In genomic region chr12:36039541-36040084, GRCm38 (mm10) we compare ENCODE assay signal across 10 mouse cellular contexts. TPM values are rescaled to one million over a fixed set of nuclear protein-coding genes. Genes with fewer than 3 reads are reported as not detected.
DNase-seq lines count a peak whose midpoint lies in the region; ATAC-seq and TF ChIP-seq lines count a peak whose summit lies in the region.
"Had no signal": no experiment of that assay in that cellular context is flagged by ENCODE, and none has a peak within 500 bp of the region (broad histone marks: within the 10 kb centered on the region; RNA-seq: fewer than 3 reads in every experiment).

No protein-coding gene starts in this region.

- no peaks in the 10 kb centered on the region for H3K4me1 ChIP-seq in G1E (ENCODE audit: insufficient read depth, low read depth, low read length)

- peaks cover 11% of the 10 kb centered on the region for H3K9me3 ChIP-seq in G1E (replicated peaks)

- peak; percentile 58; the same call in 1 of the 2 replicates for ATAC-seq in G1E (ENCODE audit: extremely low read depth, insufficient number of reproducible peaks, low FRiP score, poor library complexity, severe bottlenecking)
- ATAC-seq in hematopoietic stem cell, adult 5-6 weeks (replicated peaks in 1 of 2; ENCODE audit: insufficient read depth in 1 of 2, low FRiP score in 2 of 2, low TSS enrichment in 1 of 2, low read depth in 1 of 2, poor library complexity in 2 of 2, severe bottlenecking in 2 of 2): peak; percentile 65 to 66
- ATAC-seq in megakaryocyte progenitor cell, adult 5-6 weeks (replicated peaks; ENCODE audit: poor library complexity): peak; percentile 57
- ATAC-seq: Patski had no signal

- no peaks in the 10 kb centered on the region for H3K36me3 ChIP-seq in G1E (replicated peaks)

- no peak overlapping the region for H3K4me3 ChIP-seq in G1E (ENCODE audit: low read depth, low read length)

- peak; percentile 87 for DNase-seq in heart, adult 11 months
- DNase-seq in heart, postnatal 4 days: no peak
- DNase-seq in G1E (ENCODE audit: low spot score): no peak
- DNase-seq in thymus, postnatal 36 days: peak; percentile 33 to 45
- no peak for DNase-seq in ovary, adult 18-20 months (ENCODE audit: low spot score)
- no peak for DNase-seq in left cerebral cortex, adult 11 months (ENCODE audit: low spot score)

- no peak for TF ChIP-seq CTCF in G1E (IDR thresholded peaks at IDR 0.05; ENCODE audit: low read depth, low read length)

- no peaks in the 10 kb centered on the region; the same call in 1 of the 2 replicates for H3K27me3 ChIP-seq in G1E (ENCODE audit: insufficient read depth, low read length)

RNA-seq across cellular contexts. Expression of gene Tspan13, which starts 2.7 kb away (rescaled TPM):
- total RNA-seq in heart, postnatal 4 days (2021): 10 to 100 TPM; 53.1 to 59.6 TPM
- total RNA-seq in G1E (2014; fragmentation: Nextera tagmentation) (not detected in 2 replicates), G1E (2017) (0.12 TPM in 1 of 2 replicates, not detected in the other)
- polyA plus RNA-seq in G1E (2012): 0.08 TPM in 1 of 2 replicates, not detected in the other
- 143 and 194 TPM in 2 replicates for total RNA-seq in hematopoietic stem cell, adult 5-6 weeks (2017)
- total RNA-seq in megakaryocyte progenitor cell, adult 5-6 weeks (2015): 32.4 and 48.3 TPM in 2 replicates
- total RNA-seq in megakaryocyte progenitor cell, adult 5-6 weeks (2017): 17.9 and 23.7 TPM in 2 replicates

RNA-seq across cellular contexts. Expression of gene Agr2, which starts 46.9 kb away (rescaled TPM):
- total RNA-seq in heart, postnatal 4 days (2021): not detected
- total RNA-seq in G1E (2014; fragmentation: Nextera tagmentation) (not detected in 2 replicates), G1E (2017) (0.33 TPM in 1 of 2 replicates, not detected in the other)
- polyA plus RNA-seq in G1E (2012): not detected in 2 replicates
- not detected in 2 replicates for total RNA-seq in hematopoietic stem cell, adult 5-6 weeks (2017)
- not detected in 2 replicates for total RNA-seq in megakaryocyte progenitor cell, adult 5-6 weeks (2015)
- total RNA-seq in megakaryocyte progenitor cell, adult 5-6 weeks (2017): not detected in 2 replicates
- total RNA-seq: heart, postnatal 10 days had no signal

Comparison
In these comparisons a context has a peak if more than half of its experiments do, and no peak if none do; other contexts are left out.
1. DNase-seq: peak in heart, adult 11 months (single experiment) and thymus, postnatal 36 days (2 of 2); none in heart, postnatal 4 days (single experiment), G1E (single experiment), ovary, adult 18-20 months (single experiment) and left cerebral cortex, adult 11 months (single experiment).
2. RNA of gene Tspan13, which starts 2.7 kb away (total RNA-seq): 143 to 194 TPM in hematopoietic stem cell, adult 5-6 weeks, 53.1 to 59.6 TPM in heart, postnatal 4 days and 17.9 to 48.3 TPM in megakaryocyte progenitor cell, adult 5-6 weeks; 0.12 TPM in G1E; every median in the first group is over 10 times any median in the second.
3. Peak in every context shown above with its lines, with median percentiles within 50 percentile points of each other: ATAC-seq.